Mouse (Mus musculus): ENCODE results near the gene Nodal.

DNA sequence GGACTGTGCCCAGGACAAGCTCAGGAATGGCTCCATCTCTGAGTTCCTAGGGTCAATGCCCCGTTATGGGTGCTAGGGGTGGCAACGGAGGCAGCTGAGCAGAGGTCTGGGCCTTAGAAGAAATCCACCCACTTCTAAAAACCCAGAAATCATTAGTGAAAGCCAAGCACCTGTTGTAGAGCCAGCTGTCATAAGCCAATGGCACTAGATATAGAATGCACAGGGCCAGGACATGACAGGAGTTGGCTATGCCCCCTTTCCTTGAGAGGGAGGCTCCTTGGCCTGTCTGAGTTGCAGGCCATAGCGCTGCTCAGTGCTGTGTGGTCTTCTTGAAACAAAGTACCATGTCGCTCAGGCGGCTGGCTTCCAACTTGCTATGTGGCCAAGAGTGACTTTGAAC is 17.4 kb upstream of the Nodal start:
- TF ChIP-seq SIN3A (IDR thresholded peaks at IDR 0.05; ENCODE audit: low read length), result no peak
- no peak for TF ChIP-seq USF1 (IDR thresholded peaks at IDR 0.05; ENCODE audit: low read depth, low read length)
- TF ChIP-seq KAT2A (IDR thresholded peaks at IDR 0.05; ENCODE audit: insufficient replicate concordance, low read length), result no peak
- no peak for TF ChIP-seq CTCF (conservative IDR thresholded peaks at IDR 0.05 in 1 of 2, IDR thresholded peaks at IDR 0.05 in 1 of 2; ENCODE audit: low read depth in 2 of 2, low read length in 2 of 2)
- no peak for TF ChIP-seq ETS1 (conservative IDR thresholded peaks at IDR 0.05; ENCODE audit: low read depth, low read length)
- TF ChIP-seq MAX (IDR thresholded peaks at IDR 0.05; ENCODE audit: low read length), result no peak
- no peak for TF ChIP-seq POLR2AphosphoS2 (IDR thresholded peaks at IDR 0.05; ENCODE audit: low read depth, low read length)
- TF ChIP-seq POLR2A (IDR thresholded peaks at IDR 0.05; ENCODE audit: low read depth, low read length), result no peak
- no peak for TF ChIP-seq MXI1 (IDR thresholded peaks at IDR 0.05; ENCODE audit: low read depth, low read length)
- no peak for TF ChIP-seq BHLHE40 (IDR thresholded peaks at IDR 0.05; ENCODE audit: low read depth, low read length)
- TF ChIP-seq TCF12 (IDR thresholded peaks at IDR 0.05; ENCODE audit: low read depth, low read length), result no peak
- TF ChIP-seq ZKSCAN1 (IDR thresholded peaks at IDR 0.05; ENCODE audit: borderline replicate concordance, low read depth, low read length), result no peak

Measured in CH12.LX (cell line).